Mouse (Mus musculus) lung, postnatal 0 days (tissue): Measurements from ENCODE around the gene Gm20388. TPM values are rescaled to one million over a fixed set of nuclear protein-coding genes. Genes with fewer than 3 reads are reported as not detected.
"Not testable (repeated sequence)": the region's sequence is repeated elsewhere in the genome, so short reads cannot be mapped to it uniquely, and the experiment has no call there.

Source experiments
- ATAC-seq: fragments of 200-750 bp; cut with Nextera tagmentation; 2 replicates; pipeline ENCODE4 v1.8.0; 2017; ENCODE audit warnings: moderate library complexity
- DNase-seq: peaks from one replicate; pipeline ENCODE4 v3.0.0-alpha.2; 2016; ENCODE audit warnings: low spot score
- H3K27ac ChIP-seq: fragments of 300-500 bp; sonication (generic); 2 replicates; pipeline ENCODE4 v1.5.1; 2014; ENCODE audit warnings: antibody characterized with exemption, mild to moderate bottlenecking, low read length, mixed read lengths
- H3K27me3 ChIP-seq: fragments of 300-500 bp; sonication (generic); replicated peaks from 2 replicates; pipeline ENCODE4 v1.6.1; 2014; ENCODE audit warnings: low read length, mixed read lengths; ENCODE audit not compliant: insufficient read depth
- H3K36me3 ChIP-seq: fragments of 300-500 bp; sonication (generic); 2 replicates; pipeline ENCODE4 v1.6.1; 2014; ENCODE audit warnings: low read length, mixed read lengths; ENCODE audit not compliant: insufficient read depth
- H3K4me1 ChIP-seq: fragments of 300-500 bp; sonication (generic); 2 replicates; pipeline ENCODE4 v1.6.1; 2014; ENCODE audit warnings: antibody characterized with exemption, low read depth, low read length, mixed read lengths; ENCODE audit not compliant: insufficient read depth
- H3K4me2 ChIP-seq: fragments of 300-500 bp; sonication (generic); replicated peaks from 2 replicates; pipeline ENCODE4 v1.6.1; 2014; ENCODE audit warnings: low read depth, mild to moderate bottlenecking, low read length, moderate library complexity, mixed read lengths
- H3K4me3 ChIP-seq: fragments of 300-500 bp; sonication (generic); 2 replicates; pipeline ENCODE4 v1.5.1; 2014; ENCODE audit warnings: low read depth, low read length
- H3K9ac ChIP-seq: fragments of 300-500 bp; sonication (generic); replicated peaks from 2 replicates; pipeline ENCODE4 v1.6.1; 2014; ENCODE audit warnings: low read depth, mild to moderate bottlenecking
- H3K9me3 ChIP-seq: fragments of 300-500 bp; sonication (generic); 2 replicates; pipeline ENCODE4 v1.6.1; 2016; ENCODE audit warnings: low read length, mixed read lengths
- CTCF ChIP-seq: IDR thresholded peaks from 2 replicates; pipeline ENCODE4 v1.5.1; 2016; ENCODE audit warnings: antibody characterized with exemption, mild to moderate bottlenecking
- EP300 ChIP-seq: IDR thresholded peaks from 2 replicates; pipeline ENCODE4 v1.6.1; 2016; ENCODE audit warnings: antibody characterized with exemption, mild to moderate bottlenecking, control low read depth
- WGBS: fragments of 180-500 bp; shearing (Covaris S2); extraction: QIAGEN DNeasy Blood & Tissue Kit; methylation state at CpG from one replicate; pipeline ENCODE4 v1.1.7; 2014; 5-methylcytosine and 5-hydroxymethylcytosine counted together
- polyA plus RNA-seq: library from polyadenylated mRNA; unstranded; fragments of >200 nt; fragmentation: Nextera tagmentation; extraction: Ambion mirVana; gene quantifications from 2 replicates; pipeline ENCODE4 v1.2.1, GENCODE M21; 2015

Gm20388 gene
- polyA plus RNA-seq, 1 experiment from 2014 or later: not detected

- no peak for ATAC-seq
- Histone ChIP-seq H3K4me3 (no peak overlapping the region), H3K9me3 (no peaks in the 10 kb centered on the region), H3K27ac (no peak overlapping the region), H3K27me3 (no peaks in the 10 kb centered on the region), H3K36me3 (peaks cover 25% of the 10 kb centered on the region; the same call in 1 of the 2 replicates), H3K4me2 (no peak overlapping the region), H3K9ac (no peak overlapping the region), H3K4me1 (no peaks in the 10 kb centered on the region)
- 72% methylated on average over 2 of the region's 2 CpGs for WGBS
- TF ChIP-seq EP300 (no peak), CTCF (no peak)
- no peak for DNase-seq
Observed at GRCm38 (mm10) chr8:123999568-123999967, 4088.9 kb downstream of the Gm20388 start.

DNA sequence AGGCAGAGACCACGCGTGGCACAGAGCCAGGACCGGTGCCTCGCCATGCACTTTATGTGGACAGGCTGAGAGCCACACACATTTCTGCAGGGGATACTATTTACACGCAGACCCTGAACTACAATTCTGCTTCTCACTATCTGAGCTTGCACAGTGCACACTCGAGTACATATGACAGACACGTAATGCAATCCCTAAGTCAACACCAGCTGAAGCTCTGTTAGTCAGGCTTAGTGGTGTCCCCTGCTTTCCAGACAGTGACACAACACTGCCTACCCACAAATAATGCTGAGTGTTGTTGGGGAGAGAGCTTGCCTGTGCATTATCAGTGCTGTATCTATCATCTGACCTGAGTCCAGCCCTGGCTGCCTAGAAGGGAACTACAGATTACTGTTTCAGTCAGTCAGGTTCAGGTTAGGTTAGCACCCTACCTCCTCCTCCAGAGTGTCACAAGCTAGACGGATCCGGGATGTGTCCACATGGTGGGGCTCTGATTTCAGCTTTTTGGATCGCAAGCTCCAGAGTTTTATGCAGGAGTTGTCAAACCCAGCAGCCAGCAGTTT, 4092.0 kb downstream of the Gm20388 start:
- TF ChIP-seq EP300 (no peak), CTCF (no peak)
- 81% methylated on average over 10 of the region's 10 CpGs for WGBS
- H3K4me2 ChIP-seq: no peak overlapping the region
- ATAC-seq (no peak), DNase-seq (no peak)
- H3K27me3 ChIP-seq: no peaks in the 10 kb centered on the region
- no peaks in the 10 kb centered on the region for H3K4me1 ChIP-seq
- no peak overlapping the region for H3K9ac ChIP-seq
- no peaks in the 10 kb centered on the region for H3K9me3 ChIP-seq
- peaks cover 35% of the 10 kb centered on the region; the same call in 1 of the 2 replicates for H3K36me3 ChIP-seq
- H3K27ac ChIP-seq: no peak overlapping the region
- no peak overlapping the region for H3K4me3 ChIP-seq

GRCm38 (mm10) chr8:124007829-124008228, 4097.2 kb downstream of the Gm20388 start:
- Histone ChIP-seq H3K36me3 (peaks cover 26% of the 10 kb centered on the region; the same call in 1 of the 2 replicates), H3K4me3 (no peak overlapping the region), H3K27ac (no peak overlapping the region), H3K4me2 (no peak overlapping the region), H3K4me1 (no peaks in the 10 kb centered on the region), H3K27me3 (no peaks in the 10 kb centered on the region), H3K9me3 (no peaks in the 10 kb centered on the region), H3K9ac (no peak overlapping the region)
- 73% methylated on average over 6 of the region's 6 CpGs for WGBS
- ATAC-seq (no peak), DNase-seq (no peak)
- no peak for TF ChIP-seq CTCF
- no peak for TF ChIP-seq EP300

- DNase-seq: no peak
- no peaks in the 10 kb centered on the region for H3K27me3 ChIP-seq
- no peak overlapping the region for H3K4me3 ChIP-seq
- no peak overlapping the region for H3K27ac ChIP-seq
- no peak overlapping the region for H3K9ac ChIP-seq
- no peaks in the 10 kb centered on the region for H3K9me3 ChIP-seq
- ATAC-seq: no peak
- no peaks in the 10 kb centered on the region for H3K4me1 ChIP-seq
- peaks cover 6% of the 10 kb centered on the region; the same call in 1 of the 2 replicates for H3K36me3 ChIP-seq
- TF ChIP-seq EP300 (no peak), CTCF (no peak)
- H3K4me2 ChIP-seq: no peak overlapping the region
- WGBS: 67% methylated on average over 3 of the region's 3 CpGs
Observed at GRCm38 (mm10) chr8:124011580-124011979, 4100.9 kb downstream of the Gm20388 start.

DNA sequence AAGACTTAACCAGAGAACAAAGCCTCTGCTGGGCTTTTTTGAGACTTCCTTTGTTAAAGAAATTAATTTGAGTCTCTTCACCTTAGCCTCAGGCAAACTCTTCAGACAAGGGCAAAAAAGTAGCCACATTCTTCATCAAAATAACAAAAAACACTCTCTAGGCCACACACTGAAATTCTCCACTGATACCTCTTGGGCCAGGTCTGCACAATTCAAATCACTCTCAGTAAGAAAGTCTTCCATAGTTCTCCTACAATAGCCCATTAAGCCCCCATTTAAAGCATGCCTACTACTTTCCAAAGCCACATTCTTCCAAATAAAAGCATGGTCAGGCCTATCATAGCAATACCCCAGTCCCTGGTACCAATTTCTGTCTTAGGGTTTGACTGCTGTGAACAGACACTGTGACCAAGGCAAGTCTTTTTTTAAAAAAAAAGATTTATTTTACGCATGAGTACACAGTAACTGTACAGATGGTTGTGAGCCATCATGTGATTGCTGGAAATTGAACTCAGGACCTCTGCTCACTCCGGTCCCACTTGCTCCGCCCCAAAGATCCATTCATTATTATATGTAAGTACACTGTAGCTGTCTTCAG, 4101.4 kb downstream of the Gm20388 start:
- H3K9me3 ChIP-seq: no peaks in the 10 kb centered on the region
- no peak overlapping the region for H3K4me3 ChIP-seq
- H3K27me3 ChIP-seq: no peaks in the 10 kb centered on the region
- H3K4me1 ChIP-seq: no peaks in the 10 kb centered on the region
- 95% methylated on average over 3 of the region's 3 CpGs for WGBS
- DNase-seq (no peak), ATAC-seq (no peak)
- no peak overlapping the region for H3K4me2 ChIP-seq
- peaks cover 6% of the 10 kb centered on the region; the same call in 1 of the 2 replicates for H3K36me3 ChIP-seq
- TF ChIP-seq CTCF (no peak), EP300 (no peak)
- no peak overlapping the region for H3K9ac ChIP-seq
- H3K27ac ChIP-seq: no peak overlapping the region

DNA sequence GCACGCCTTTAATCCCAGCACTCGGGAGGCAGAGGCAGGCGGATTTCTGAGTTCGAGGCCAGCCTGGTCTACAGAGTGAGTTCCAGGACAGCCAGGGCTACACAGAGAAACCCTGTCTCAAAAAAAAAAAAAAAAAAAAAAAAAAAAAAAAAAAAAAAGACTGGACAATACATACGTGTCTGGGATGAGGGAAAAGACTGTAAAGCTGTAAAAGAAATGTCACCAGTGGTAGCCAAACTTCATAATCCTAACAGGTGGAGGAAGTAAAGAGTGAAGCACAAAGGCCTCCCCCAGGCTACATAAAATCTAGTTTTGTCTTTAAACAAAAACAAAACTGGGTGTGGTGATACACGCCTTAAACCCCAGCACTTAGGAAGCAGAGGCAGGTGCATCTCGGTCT, 4103.7 kb downstream of the Gm20388 start:
- DNase-seq, H3K9ac ChIP-seq, H3K4me2 ChIP-seq, ATAC-seq, H3K4me3 ChIP-seq, H3K27me3 ChIP-seq, H3K4me1 ChIP-seq, H3K27ac ChIP-seq, H3K36me3 ChIP-seq, H3K9me3 ChIP-seq: not testable (repeated sequence)
- 84% methylated on average over 7 of the region's 7 CpGs for WGBS
